Mouse (Mus musculus): ENCODE measurements around the gene Ntrk3. TPM values are rescaled to one million over a fixed set of nuclear protein-coding genes. Genes with fewer than 3 reads are reported as not detected.

Gene Ntrk3
- polyA plus RNA-seq, 1 experiment from 2014 or later = 0.52 TPM

- Histone ChIP-seq H3K4me3 (ENCODE audit: low read depth, low read length) (no peak overlapping the region), H3K9me3 (replicated peaks; ENCODE audit: control insufficient read depth, low read length) (no peaks in the 10 kb centered on the region), H3K27me3 (ENCODE audit: control insufficient read depth, insufficient read depth, low read depth, low read length) (no peaks in the 10 kb centered on the region), H3K9ac (ENCODE audit: low read depth, low read length) (no peak overlapping the region), H3K36me3 (ENCODE audit: control insufficient read depth, insufficient read depth) (no peaks in the 10 kb centered on the region), H3K4me1 (ENCODE audit: control insufficient read depth, low read depth, low read length) (no peaks in the 10 kb centered on the region), H3K27ac (ENCODE audit: low read length) (no peak overlapping the region), H3K4me2 (ENCODE audit: low read depth, low read length) (no peak overlapping the region)
- WGBS (ENCODE audit: insufficient replicate concordance) = 39% methylated on average over 7 of the region's 7 CpGs
- no peak for ATAC-seq (ENCODE audit: low read depth)
Observed at GRCm38 (mm10) chr7:78515042-78515609, 222.7 kb downstream of the Ntrk3 start.

- H3K4me3 ChIP-seq (ENCODE audit: low read depth, low read length) = no peak overlapping the region
- no peaks in the 10 kb centered on the region for H3K36me3 ChIP-seq (ENCODE audit: control insufficient read depth, insufficient read depth)
- 32% methylated on average over 2 of the region's 2 CpGs for WGBS (ENCODE audit: insufficient replicate concordance)
- no peaks in the 10 kb centered on the region for H3K27me3 ChIP-seq (ENCODE audit: control insufficient read depth, insufficient read depth, low read depth, low read length)
- H3K9me3 ChIP-seq (replicated peaks; ENCODE audit: control insufficient read depth, low read length) = no peaks in the 10 kb centered on the region
- no peak overlapping the region for H3K27ac ChIP-seq (ENCODE audit: low read length)
- no peak overlapping the region for H3K4me2 ChIP-seq (ENCODE audit: low read depth, low read length)
- no peak for ATAC-seq (ENCODE audit: low read depth)
- no peak overlapping the region for H3K9ac ChIP-seq (ENCODE audit: low read depth, low read length)
- H3K4me1 ChIP-seq (ENCODE audit: control insufficient read depth, low read depth, low read length) = no peaks in the 10 kb centered on the region
Observed at GRCm38 (mm10) chr7:78507032-78507611, 230.7 kb downstream of the Ntrk3 start.

- Histone ChIP-seq H3K27ac (ENCODE audit: low read length) (no peak overlapping the region), H3K9me3 (replicated peaks; ENCODE audit: control insufficient read depth, low read length) (no peaks in the 10 kb centered on the region), H3K4me2 (ENCODE audit: low read depth, low read length) (no peak overlapping the region), H3K9ac (ENCODE audit: low read depth, low read length) (no peak overlapping the region), H3K4me3 (ENCODE audit: low read depth, low read length) (no peak overlapping the region), H3K36me3 (ENCODE audit: control insufficient read depth, insufficient read depth) (no peaks in the 10 kb centered on the region), H3K27me3 (ENCODE audit: control insufficient read depth, insufficient read depth, low read depth, low read length) (no peaks in the 10 kb centered on the region), H3K4me1 (ENCODE audit: control insufficient read depth, low read depth, low read length) (no peaks in the 10 kb centered on the region)
- 63% methylated on average over 5 of the region's 5 CpGs for WGBS (ENCODE audit: insufficient replicate concordance)
- ATAC-seq (ENCODE audit: low read depth) = no peak
Observed at GRCm38 (mm10) chr7:78500863-78501262, 236.9 kb downstream of the Ntrk3 start.

- H3K27me3 ChIP-seq (ENCODE audit: control insufficient read depth, insufficient read depth, low read depth, low read length) = no peaks in the 10 kb centered on the region
- ATAC-seq (ENCODE audit: low read depth) = no peak
Observed at GRCm38 (mm10) chr7:78499970-78500369, 237.8 kb downstream of the Ntrk3 start.

GRCm38 (mm10) chr7:78498356-78498755 is 239.5 kb downstream of the Ntrk3 start:
- H3K27me3 ChIP-seq (ENCODE audit: control insufficient read depth, insufficient read depth, low read depth, low read length) = no peaks in the 10 kb centered on the region
- no peak overlapping the region for H3K4me2 ChIP-seq (ENCODE audit: low read depth, low read length)
- H3K36me3 ChIP-seq (ENCODE audit: control insufficient read depth, insufficient read depth) = no peaks in the 10 kb centered on the region
- no peak overlapping the region for H3K27ac ChIP-seq (ENCODE audit: low read length)
- WGBS (ENCODE audit: insufficient replicate concordance) = 67% methylated on average over 4 of the region's 4 CpGs
- no peak overlapping the region for H3K4me3 ChIP-seq (ENCODE audit: low read depth, low read length)
- H3K9ac ChIP-seq (ENCODE audit: low read depth, low read length) = no peak overlapping the region
- ATAC-seq (ENCODE audit: low read depth) = no peak
- H3K9me3 ChIP-seq (replicated peaks; ENCODE audit: control insufficient read depth, low read length) = no peaks in the 10 kb centered on the region
- H3K4me1 ChIP-seq (ENCODE audit: control insufficient read depth, low read depth, low read length) = no peaks in the 10 kb centered on the region

More at GRCm38 (mm10) chr7:78499970-78500369, 237.8 kb downstream of the Ntrk3 start:
- no peaks in the 10 kb centered on the region for H3K4me1 ChIP-seq (ENCODE audit: control insufficient read depth, low read depth, low read length)
- no peaks in the 10 kb centered on the region for H3K9me3 ChIP-seq (replicated peaks; ENCODE audit: control insufficient read depth, low read length)
- H3K36me3 ChIP-seq (ENCODE audit: control insufficient read depth, insufficient read depth) = no peaks in the 10 kb centered on the region
- H3K4me2 ChIP-seq (ENCODE audit: low read depth, low read length) = no peak overlapping the region
- H3K9ac ChIP-seq (ENCODE audit: low read depth, low read length) = no peak overlapping the region
- H3K27ac ChIP-seq (ENCODE audit: low read length) = no peak overlapping the region
- H3K4me3 ChIP-seq (ENCODE audit: low read depth, low read length) = no peak overlapping the region
- 62% methylated on average over 1 of the region's 1 CpGs for WGBS (ENCODE audit: insufficient replicate concordance)

GRCm38 (mm10) chr7:78497819-78498218 is 240.0 kb downstream of the Ntrk3 start:
- H3K27ac ChIP-seq (ENCODE audit: low read length) = no peak overlapping the region
- no peaks in the 10 kb centered on the region for H3K36me3 ChIP-seq (ENCODE audit: control insufficient read depth, insufficient read depth)
- no peaks in the 10 kb centered on the region for H3K4me1 ChIP-seq (ENCODE audit: control insufficient read depth, low read depth, low read length)
- no peaks in the 10 kb centered on the region for H3K9me3 ChIP-seq (replicated peaks; ENCODE audit: control insufficient read depth, low read length)
- no peak overlapping the region for H3K9ac ChIP-seq (ENCODE audit: low read depth, low read length)
- ATAC-seq (ENCODE audit: low read depth) = no peak
- 35% methylated on average over 7 of the region's 7 CpGs for WGBS (ENCODE audit: insufficient replicate concordance)
- H3K4me2 ChIP-seq (ENCODE audit: low read depth, low read length) = no peak overlapping the region
- no peak overlapping the region for H3K4me3 ChIP-seq (ENCODE audit: low read depth, low read length)
- no peaks in the 10 kb centered on the region for H3K27me3 ChIP-seq (ENCODE audit: control insufficient read depth, insufficient read depth, low read depth, low read length)

GRCm38 (mm10) chr7:78493591-78493990 is 244.2 kb downstream of the Ntrk3 start:
- Histone ChIP-seq H3K4me1 (ENCODE audit: control insufficient read depth, low read depth, low read length) (no peaks in the 10 kb centered on the region), H3K4me2 (ENCODE audit: low read depth, low read length) (no peak overlapping the region), H3K27me3 (ENCODE audit: control insufficient read depth, insufficient read depth, low read depth, low read length) (no peaks in the 10 kb centered on the region), H3K9me3 (replicated peaks; ENCODE audit: control insufficient read depth, low read length) (no peaks in the 10 kb centered on the region), H3K9ac (ENCODE audit: low read depth, low read length) (no peak overlapping the region), H3K4me3 (ENCODE audit: low read depth, low read length) (no peak overlapping the region), H3K27ac (ENCODE audit: low read length) (no peak overlapping the region), H3K36me3 (ENCODE audit: control insufficient read depth, insufficient read depth) (no peaks in the 10 kb centered on the region)
- ATAC-seq (ENCODE audit: low read depth) = no peak
- 68% methylated on average over 7 of the region's 7 CpGs for WGBS (ENCODE audit: insufficient replicate concordance)

DNA sequence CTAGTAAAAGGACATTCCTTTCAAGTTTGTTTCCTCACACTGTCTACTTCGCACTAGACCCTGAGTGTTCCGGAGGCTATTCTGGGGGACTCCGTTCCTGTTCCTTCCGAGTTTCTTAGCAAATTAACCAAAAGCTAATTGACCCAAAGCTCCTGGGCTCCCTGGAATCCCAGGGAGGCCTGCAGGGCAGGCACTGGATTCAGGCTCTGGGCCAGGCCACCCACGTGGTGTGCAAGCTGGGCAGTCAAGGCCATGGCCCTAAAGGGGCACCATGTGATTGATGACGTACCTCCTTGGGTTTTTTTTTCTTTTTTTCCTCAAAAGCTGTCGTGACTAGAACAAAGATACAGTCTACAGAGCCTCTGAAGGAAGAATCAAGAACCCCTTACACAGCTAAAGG is 246.6 kb downstream of the Ntrk3 start:
- Histone ChIP-seq H3K4me3 (ENCODE audit: low read depth, low read length) (no peak overlapping the region), H3K4me1 (ENCODE audit: control insufficient read depth, low read depth, low read length) (no peaks in the 10 kb centered on the region), H3K9me3 (replicated peaks; ENCODE audit: control insufficient read depth, low read length) (no peaks in the 10 kb centered on the region), H3K9ac (ENCODE audit: low read depth, low read length) (no peak overlapping the region), H3K36me3 (ENCODE audit: control insufficient read depth, insufficient read depth) (no peaks in the 10 kb centered on the region), H3K4me2 (ENCODE audit: low read depth, low read length) (no peak overlapping the region), H3K27me3 (ENCODE audit: control insufficient read depth, insufficient read depth, low read depth, low read length) (no peaks in the 10 kb centered on the region), H3K27ac (ENCODE audit: low read length) (no peak overlapping the region)
- ATAC-seq (ENCODE audit: low read depth) = no peak
- 48% methylated on average over 7 of the region's 7 CpGs for WGBS (ENCODE audit: insufficient replicate concordance)

- H3K36me3 ChIP-seq (ENCODE audit: control insufficient read depth, insufficient read depth) = no peaks in the 10 kb centered on the region
- ATAC-seq (ENCODE audit: low read depth) = no peak
- no peak overlapping the region for H3K9ac ChIP-seq (ENCODE audit: low read depth, low read length)
- no peak overlapping the region for H3K4me2 ChIP-seq (ENCODE audit: low read depth, low read length)
- H3K4me3 ChIP-seq (ENCODE audit: low read depth, low read length) = no peak overlapping the region
- no peak overlapping the region for H3K27ac ChIP-seq (ENCODE audit: low read length)
- no peaks in the 10 kb centered on the region for H3K9me3 ChIP-seq (replicated peaks; ENCODE audit: control insufficient read depth, low read length)
- H3K4me1 ChIP-seq (ENCODE audit: control insufficient read depth, low read depth, low read length) = no peaks in the 10 kb centered on the region
- H3K27me3 ChIP-seq (ENCODE audit: control insufficient read depth, insufficient read depth, low read depth, low read length) = no peaks in the 10 kb centered on the region
- WGBS (ENCODE audit: insufficient replicate concordance) = 74% methylated on average over 2 of the region's 2 CpGs
Observed at GRCm38 (mm10) chr7:78484290-78484689, 253.5 kb downstream of the Ntrk3 start.

Measured in liver, embryonic 16.5 days (tissue).